Mouse (Mus musculus): ENCODE measurements around the gene Mettl7b. TPM values are rescaled to one million over a fixed set of nuclear protein-coding genes. Genes with fewer than 3 reads are reported as not detected.
A peak's percentile ranks its signal among the peaks of the same experiment; 100 is the strongest.

Mettl7b gene
- polyA plus RNA-seq, 1 experiment from 2014 or later = not detected

GRCm38 (mm10) chr10:128938974-128939373 is 21.8 kb downstream of the Mettl7b start:
- ATAC-seq (ENCODE audit: insufficient number of reproducible peaks, insufficient read depth, low FRiP score, low TSS enrichment, low read depth) = no peak
- Histone ChIP-seq H3K27me3 (peaks cover 36% of the 10 kb centered on the region), H3K4me3 (no peak overlapping the region), H3K9me3 (no peaks in the 10 kb centered on the region), H3K4me2 (no peak overlapping the region), H3K4me1 (peaks cover 5% of the 10 kb centered on the region; the same call in 1 of the 2 replicates), H3K27ac (no peak overlapping the region), H3K9ac (no peak overlapping the region), H3K36me3 (no peaks in the 10 kb centered on the region)
- 49% methylated on average over 5 of the region's 5 CpGs for WGBS

GRCm38 (mm10) chr10:128938457-128938856 is 22.3 kb downstream of the Mettl7b start:
- Histone ChIP-seq H3K36me3 (no peaks in the 10 kb centered on the region), H3K9ac (no peak overlapping the region), H3K9me3 (no peaks in the 10 kb centered on the region), H3K27ac (no peak overlapping the region), H3K4me2 (no peak overlapping the region), H3K4me1 (peaks cover 7% of the 10 kb centered on the region; the same call in 1 of the 2 replicates), H3K27me3 (peaks cover 42% of the 10 kb centered on the region), H3K4me3 (no peak overlapping the region)
- ATAC-seq (ENCODE audit: insufficient number of reproducible peaks, insufficient read depth, low FRiP score, low TSS enrichment, low read depth) = no peak
- 84% methylated on average over 9 of the region's 9 CpGs for WGBS

GRCm38 (mm10) chr10:128937756-128938390 is 22.9 kb downstream of the Mettl7b start:
- ATAC-seq (ENCODE audit: insufficient number of reproducible peaks, insufficient read depth, low FRiP score, low TSS enrichment, low read depth) = no peak
- 59% methylated on average over 12 of the region's 12 CpGs for WGBS
- H3K9me3 ChIP-seq = no peaks in the 10 kb centered on the region

GRCm38 (mm10) chr10:128935826-128936440 is 24.9 kb downstream of the Mettl7b start:
- H3K27me3 ChIP-seq = peaks cover 67% of the 10 kb centered on the region
- 72% methylated on average over 8 of the region's 8 CpGs for WGBS
- no peak for ATAC-seq (ENCODE audit: insufficient number of reproducible peaks, insufficient read depth, low FRiP score, low TSS enrichment, low read depth)
- no peak overlapping the region for H3K9ac ChIP-seq
- H3K36me3 ChIP-seq = no peaks in the 10 kb centered on the region
- peaks cover 7% of the 10 kb centered on the region; the same call in 1 of the 2 replicates for H3K4me1 ChIP-seq
- H3K4me3 ChIP-seq = no peak overlapping the region
- no peak overlapping the region for H3K27ac ChIP-seq
- no peaks in the 10 kb centered on the region for H3K9me3 ChIP-seq
- H3K4me2 ChIP-seq = no peak overlapping the region

More at GRCm38 (mm10) chr10:128937756-128938390, 22.9 kb downstream of the Mettl7b start:
- Histone ChIP-seq H3K27me3 (peaks cover 47% of the 10 kb centered on the region), H3K4me1 (peaks cover 7% of the 10 kb centered on the region; the same call in 1 of the 2 replicates), H3K4me2 (no peak overlapping the region), H3K36me3 (no peaks in the 10 kb centered on the region), H3K9ac (no peak overlapping the region), H3K4me3 (no peak overlapping the region), H3K27ac (no peak overlapping the region)

GRCm38 (mm10) chr10:128934997-128935787 is 25.6 kb downstream of the Mettl7b start:
- H3K27me3 ChIP-seq = peaks cover 72% of the 10 kb centered on the region
- ATAC-seq (ENCODE audit: insufficient number of reproducible peaks, insufficient read depth, low FRiP score, low TSS enrichment, low read depth) = no peak
- H3K4me1 ChIP-seq = peaks cover 7% of the 10 kb centered on the region; the same call in 1 of the 2 replicates
- H3K4me3 ChIP-seq = no peak overlapping the region
- no peak overlapping the region for H3K9ac ChIP-seq
- H3K4me2 ChIP-seq = no peak overlapping the region
- 54% methylated on average over 7 of the region's 7 CpGs for WGBS
- H3K9me3 ChIP-seq = no peaks in the 10 kb centered on the region
- no peak overlapping the region for H3K27ac ChIP-seq
- no peaks in the 10 kb centered on the region for H3K36me3 ChIP-seq

- Histone ChIP-seq H3K36me3 (no peaks in the 10 kb centered on the region), H3K4me2 (peak overlapping the region; percentile 81), H3K9me3 (no peaks in the 10 kb centered on the region), H3K9ac (peak overlapping the region; percentile 58), H3K27ac (no peak overlapping the region), H3K4me3 (peak overlapping the region; percentile 48), H3K27me3 (peaks cover 80% of the 10 kb centered on the region), H3K4me1 (peaks cover 7% of the 10 kb centered on the region; the same call in 1 of the 2 replicates)
- 2% methylated on average over 21 of the region's 21 CpGs for WGBS
- ATAC-seq (ENCODE audit: insufficient number of reproducible peaks, insufficient read depth, low FRiP score, low TSS enrichment, low read depth) = no peak
Observed at GRCm38 (mm10) chr10:128933976-128934721, 26.6 kb downstream of the Mettl7b start.

GRCm38 (mm10) chr10:128933574-128933973 is 27.2 kb downstream of the Mettl7b start, which contains the start of gene Itga7:
TSS of gene Itga7 (plus strand) at chr10:128933818.
- ATAC-seq (ENCODE audit: insufficient number of reproducible peaks, insufficient read depth, low FRiP score, low TSS enrichment, low read depth) = peak; percentile 44
- H3K4me3 ChIP-seq = peak within 1 kb of the TSS; percentile 48
- no peak within 1 kb of the TSS for H3K27ac ChIP-seq
- peak within 1 kb of the TSS; percentile 58 for H3K9ac ChIP-seq
- peaks cover 86% of the 10 kb centered on the region for H3K27me3 ChIP-seq
- H3K4me2 ChIP-seq = peak within 1 kb of the TSS; percentile 81
- no peaks in the 10 kb centered on the region for H3K36me3 ChIP-seq
- 1% methylated on average over 26 of the region's 26 CpGs for WGBS
- no peaks in the 10 kb centered on the region for H3K9me3 ChIP-seq
- peaks cover 7% of the 10 kb centered on the region; the same call in 1 of the 2 replicates for H3K4me1 ChIP-seq

GRCm38 (mm10) chr10:128931441-128931840 is 29.3 kb downstream of the Mettl7b start:
- no peak overlapping the region for H3K9ac ChIP-seq
- no peaks in the 10 kb centered on the region for H3K9me3 ChIP-seq
- no peak for ATAC-seq (ENCODE audit: insufficient number of reproducible peaks, insufficient read depth, low FRiP score, low TSS enrichment, low read depth)
- H3K27ac ChIP-seq = no peak overlapping the region
- peaks cover 7% of the 10 kb centered on the region; the same call in 1 of the 2 replicates for H3K4me1 ChIP-seq
- H3K4me3 ChIP-seq = no peak overlapping the region
- H3K27me3 ChIP-seq = peaks cover 88% of the 10 kb centered on the region
- no peak overlapping the region for H3K4me2 ChIP-seq
- 80% methylated on average over 2 of the region's 2 CpGs for whole genome bisulfite sequencing
- H3K36me3 ChIP-seq = no peaks in the 10 kb centered on the region

GRCm38 (mm10) chr10:128929638-128930378 is 31.0 kb downstream of the Mettl7b start:
- H3K4me3 ChIP-seq = no peak overlapping the region
- H3K4me1 ChIP-seq = peaks cover 7% of the 10 kb centered on the region; the same call in 1 of the 2 replicates
- H3K4me2 ChIP-seq = no peak overlapping the region
- H3K27me3 ChIP-seq = peaks cover 72% of the 10 kb centered on the region
- no peaks in the 10 kb centered on the region for H3K9me3 ChIP-seq
- WGBS = 71% methylated on average over 7 of the region's 7 CpGs
- H3K9ac ChIP-seq = no peak overlapping the region
- H3K27ac ChIP-seq = no peak overlapping the region
- no peak for ATAC-seq (ENCODE audit: insufficient number of reproducible peaks, insufficient read depth, low FRiP score, low TSS enrichment, low read depth)
- H3K36me3 ChIP-seq = no peaks in the 10 kb centered on the region

- H3K27me3 ChIP-seq = peaks cover 58% of the 10 kb centered on the region
Observed at GRCm38 (mm10) chr10:128928356-128928755, 32.4 kb downstream of the Mettl7b start.

More at GRCm38 (mm10) chr10:128928356-128928755, 32.4 kb downstream of the Mettl7b start:
- WGBS = 36% methylated on average over 4 of the region's 4 CpGs
- no peaks in the 10 kb centered on the region for H3K36me3 ChIP-seq
- peaks cover 8% of the 10 kb centered on the region for H3K4me1 ChIP-seq
- H3K27ac ChIP-seq = no peak overlapping the region
- H3K4me3 ChIP-seq = no peak overlapping the region
- no peak for ATAC-seq (ENCODE audit: insufficient number of reproducible peaks, insufficient read depth, low FRiP score, low TSS enrichment, low read depth)
- H3K9me3 ChIP-seq = no peaks in the 10 kb centered on the region
- no peak overlapping the region for H3K4me2 ChIP-seq
- no peak overlapping the region for H3K9ac ChIP-seq

Data from embryonic facial prominence, embryonic 13.5 days (tissue).